Comparison of ENCODE assay signal across 10 mouse cellular contexts in the genomic region with DNA sequence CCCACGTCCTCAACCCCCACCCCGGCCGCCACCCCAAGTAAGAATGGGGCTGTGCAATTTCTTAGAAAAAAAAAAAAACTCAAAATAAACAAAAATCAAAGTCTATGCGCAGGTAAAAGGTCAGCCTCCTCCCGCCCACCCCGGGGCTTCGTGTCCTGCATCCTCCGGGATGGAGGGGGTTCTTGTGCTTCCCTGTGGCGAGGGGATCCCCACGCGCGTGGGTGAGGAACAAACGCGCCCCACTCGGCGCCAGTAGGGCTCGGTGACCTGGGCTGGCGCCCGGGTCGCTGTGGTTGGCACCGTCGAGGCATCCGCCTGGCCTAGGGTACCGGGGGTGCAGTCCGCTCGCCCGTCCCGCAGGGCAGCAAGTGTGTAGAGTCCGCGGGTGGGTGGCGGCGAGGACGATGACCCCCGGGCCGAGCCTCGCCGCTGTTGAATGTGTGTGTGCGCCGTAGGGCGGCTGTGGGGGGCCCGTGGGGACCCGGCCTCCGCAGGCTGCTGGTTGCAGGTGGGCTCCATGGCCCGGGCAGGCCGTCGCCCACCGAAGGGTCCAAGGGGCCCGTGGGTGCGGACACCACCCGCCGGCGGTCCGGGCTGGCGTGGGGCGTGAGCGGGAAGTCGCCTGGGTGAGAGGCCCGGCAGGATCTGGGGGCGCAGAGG. TPM values are rescaled to one million over a fixed set of nuclear protein-coding genes. Genes with fewer than 3 reads are reported as not detected.
DNase-seq lines count a peak whose midpoint lies in the region; ATAC-seq lines count a peak whose summit lies in the region.
"Had no signal": no experiment of that assay in that cellular context is flagged by ENCODE, and none has a peak within 500 bp of the region (broad histone marks: within the 10 kb centered on the region; RNA-seq: fewer than 3 reads in every experiment).

No protein-coding gene starts in this region.

- no peak for ATAC-seq in heart, embryonic 12.5 days (ENCODE audit: insufficient number of reproducible peaks, low FRiP score)
- no peak for ATAC-seq in embryonic facial prominence, embryonic 13.5 days (ENCODE audit: insufficient number of reproducible peaks, insufficient read depth, low FRiP score, low TSS enrichment, low read depth)
- 0 out of 2 replicates have a peak, but pooled peaks have one; percentile 14 for ATAC-seq in intestine, embryonic 14.5 days (replicated peaks; ENCODE audit: low FRiP score, low TSS enrichment, low read depth)

- H3K4me1 ChIP-seq in heart, embryonic 12.5 days (replicated peaks), result peaks cover 28% of the 10 kb centered on the region
- peaks cover 22% of the 10 kb centered on the region for H3K4me1 ChIP-seq in embryonic facial prominence, embryonic 13.5 days
- H3K4me1 ChIP-seq in intestine, embryonic 14.5 days (replicated peaks; ENCODE audit: control insufficient read depth, insufficient read depth, low read length), result no peaks in the 10 kb centered on the region; the same call in none of the 2 replicates

- WGBS in heart, embryonic 12.5 days, result 37% methylated on average over 59 of the region's 59 CpGs
- 45% methylated on average over 59 of the region's 59 CpGs for WGBS in embryonic facial prominence, embryonic 13.5 days
- WGBS in intestine, embryonic 14.5 days, result 39% methylated on average over 59 of the region's 59 CpGs

- H3K4me3 ChIP-seq in heart, embryonic 12.5 days, result peak overlapping the region; percentile 51
- H3K4me3 ChIP-seq in embryonic facial prominence, embryonic 13.5 days, result peak overlapping the region; percentile 41
- peak overlapping the region; percentile 28 for H3K4me3 ChIP-seq in intestine, embryonic 14.5 days (ENCODE audit: low read depth, low read length)

- peak overlapping the region; percentile 70 for H3K9ac ChIP-seq in heart, embryonic 12.5 days
- peak overlapping the region; percentile 62 for H3K9ac ChIP-seq in embryonic facial prominence, embryonic 13.5 days
- H3K9ac ChIP-seq in intestine, embryonic 14.5 days (ENCODE audit: low read length), result peak overlapping the region; percentile 29

- peaks cover 16% of the 10 kb centered on the region for H3K9me3 ChIP-seq in heart, embryonic 12.5 days (replicated peaks)
- H3K9me3 ChIP-seq in embryonic facial prominence, embryonic 13.5 days, result peaks cover 10% of the 10 kb centered on the region
- peaks cover 11% of the 10 kb centered on the region for H3K9me3 ChIP-seq in intestine, embryonic 14.5 days (ENCODE audit: control insufficient read depth, low read length)

- peak overlapping the region; percentile 94 for H3K4me2 ChIP-seq in heart, embryonic 12.5 days
- peak overlapping the region; percentile 72 for H3K4me2 ChIP-seq in embryonic facial prominence, embryonic 13.5 days
- H3K4me2 ChIP-seq in intestine, embryonic 14.5 days (ENCODE audit: low read length), result peak overlapping the region; percentile 58

- H3K27me3 ChIP-seq in heart, embryonic 12.5 days (replicated peaks), result peaks cover 70% of the 10 kb centered on the region
- H3K27me3 ChIP-seq in embryonic facial prominence, embryonic 13.5 days, result peaks cover 68% of the 10 kb centered on the region
- H3K27me3 ChIP-seq in intestine, embryonic 14.5 days (replicated peaks; ENCODE audit: control insufficient read depth, insufficient read depth, low read length), result peaks cover 53% of the 10 kb centered on the region

- H3K36me3 ChIP-seq in heart, embryonic 12.5 days, result no peaks in the 10 kb centered on the region
- peaks cover 18% of the 10 kb centered on the region; the same call in 1 of the 2 replicates for H3K36me3 ChIP-seq in embryonic facial prominence, embryonic 13.5 days
- no peaks in the 10 kb centered on the region for H3K36me3 ChIP-seq in intestine, embryonic 14.5 days (ENCODE audit: control insufficient read depth, insufficient read depth, low read length)

- DNase-seq in heart, adult 8-10 months (ENCODE audit: low spot score), result no peak
- peak; percentile 52 for DNase-seq in intestine, embryonic 14.5 days (ENCODE audit: low spot score)
- peak; percentile 27 for DNase-seq in neural tube, embryonic 10.5 days (ENCODE audit: extremely low spot score, low spot score)
- no peak for DNase-seq in spleen, postnatal 14 days (ENCODE audit: low spot score in 2 of 2)
- no peak for DNase-seq in testis, postnatal 10 days (ENCODE audit: low spot score)
- DNase-seq in ovary, adult 18-20 months (ENCODE audit: low spot score), result no peak
- DNase-seq: gastrocnemius, postnatal 14 days; thymus, postnatal 14 days had no signal

- H3K27ac ChIP-seq in heart, embryonic 12.5 days (ENCODE audit: poor library complexity, severe bottlenecking), result no peak overlapping the region
- no peak overlapping the region for H3K27ac ChIP-seq in embryonic facial prominence, embryonic 13.5 days
- no peak overlapping the region for H3K27ac ChIP-seq in intestine, embryonic 14.5 days (ENCODE audit: low read depth)

RNA-seq across cellular contexts. Expression of gene Lrg1, which starts 2.0 kb away (rescaled TPM):
- polyA plus RNA-seq in heart, embryonic 12.5 days (2016; fragmentation: Nextera tagmentation; extraction: Ambion mirVana), result 0.18 TPM in 1 of 2 replicates, not detected in the other
- 10 to 100 TPM; 47.5 to 68.7 (median 60.4) TPM for total RNA-seq in heart, adult 8-10 months (2022)
- polyA plus RNA-seq in embryonic facial prominence, embryonic 13.5 days (2015; fragmentation: Nextera tagmentation; extraction: Ambion mirVana), result 0.24 and 0.30 TPM in 2 replicates
- polyA plus RNA-seq in intestine, embryonic 14.5 days (2014; fragmentation: Nextera tagmentation; extraction: Ambion mirVana), result 0.16 TPM in 1 of 2 replicates, not detected in the other

RNA-seq across cellular contexts. Expression of gene Plin5, which starts 6.4 kb away (rescaled TPM):
- polyA plus RNA-seq in heart, embryonic 12.5 days (2016; fragmentation: Nextera tagmentation; extraction: Ambion mirVana), result 0.09 and 0.17 TPM in 2 replicates
- 100 to 1,000 TPM; 110 to 160 (median 150) TPM for total RNA-seq in heart, adult 8-10 months (2022)
- polyA plus RNA-seq in embryonic facial prominence, embryonic 13.5 days (2015; fragmentation: Nextera tagmentation; extraction: Ambion mirVana), result 0.17 and 0.30 TPM in 2 replicates
- polyA plus RNA-seq in intestine, embryonic 14.5 days (2014; fragmentation: Nextera tagmentation; extraction: Ambion mirVana), result 0.58 TPM in 2 replicates

RNA-seq across cellular contexts. Expression of gene Plin4, which starts 14.2 kb away (rescaled TPM):
- polyA plus RNA-seq in heart, embryonic 12.5 days (2016; fragmentation: Nextera tagmentation; extraction: Ambion mirVana), result 0.05 and 0.12 TPM in 2 replicates
- total RNA-seq in heart, adult 8-10 months (2022), result 100 to 1,000 TPM; 140 to 200 (median 164) TPM
- 0.07 and 0.10 TPM in 2 replicates for polyA plus RNA-seq in embryonic facial prominence, embryonic 13.5 days (2015; fragmentation: Nextera tagmentation; extraction: Ambion mirVana)
- polyA plus RNA-seq in intestine, embryonic 14.5 days (2014; fragmentation: Nextera tagmentation; extraction: Ambion mirVana), result 0.08 and 0.19 TPM in 2 replicates

RNA-seq across cellular contexts. Expression of gene Sema6b, which starts 16.3 kb away (rescaled TPM):
- 0.44 and 0.57 TPM in 2 replicates for polyA plus RNA-seq in heart, embryonic 12.5 days (2016; fragmentation: Nextera tagmentation; extraction: Ambion mirVana)
- total RNA-seq in heart, adult 8-10 months (2022), result 10 to 100 TPM in 1 of 4 experiments, 1 to 10 TPM in 3; 5.4 to 10.4 (median 8.6) TPM
- polyA plus RNA-seq in embryonic facial prominence, embryonic 13.5 days (2015; fragmentation: Nextera tagmentation; extraction: Ambion mirVana), result 2.4 and 2.5 TPM in 2 replicates
- polyA plus RNA-seq in intestine, embryonic 14.5 days (2014; fragmentation: Nextera tagmentation; extraction: Ambion mirVana), result 0.86 and 1.3 TPM in 2 replicates

RNA-seq across cellular contexts. Expression of gene Tnfaip8l1, which starts 38.5 kb away (rescaled TPM):
- 4.8 and 5.0 TPM in 2 replicates for polyA plus RNA-seq in heart, embryonic 12.5 days (2016; fragmentation: Nextera tagmentation; extraction: Ambion mirVana)
- 1 to 10 TPM; 1.2 to 2.1 (median 1.4) TPM for total RNA-seq in heart, adult 8-10 months (2022)
- polyA plus RNA-seq in embryonic facial prominence, embryonic 13.5 days (2015; fragmentation: Nextera tagmentation; extraction: Ambion mirVana), result 13.8 and 13.9 TPM in 2 replicates
- 11.3 and 14.0 TPM in 2 replicates for polyA plus RNA-seq in intestine, embryonic 14.5 days (2014; fragmentation: Nextera tagmentation; extraction: Ambion mirVana)

Comparison
In these comparisons a context has a peak if more than half of its experiments do, and no peak if none do; other contexts are left out.
1. DNase-seq: peak in intestine, embryonic 14.5 days (single experiment) and neural tube, embryonic 10.5 days (single experiment); none in heart, adult 8-10 months (single experiment), spleen, postnatal 14 days (0 of 2), testis, postnatal 10 days (single experiment) and ovary, adult 18-20 months (single experiment).
2. Peak in every context shown above with its lines, with median percentiles within 50 percentile points of each other: H3K4me2 ChIP-seq, H3K4me3 ChIP-seq and H3K9ac ChIP-seq.